Mouse (Mus musculus) hindbrain, embryonic 15.5 days (tissue): ENCODE data around the gene Pxmp4. TPM values are rescaled to one million over a fixed set of nuclear protein-coding genes. Genes with fewer than 3 reads are reported as not detected.

Experiments
- polyA plus RNA-seq: library from polyadenylated mRNA; unstranded; fragments of >200 nt; fragmentation: Nextera tagmentation; extraction: Ambion mirVana; gene quantifications from 2 replicates; pipeline ENCODE4 v1.2.1, GENCODE M21; 2015

The Pxmp4 gene
- polyA plus RNA-seq, 1 experiment from 2014 or later, result 18.6 TPM

Other genes with a start within 250 kb of the Pxmp4 start
- 12.8 and 13.2 TPM in 2 replicates for gene Cdk5rap1, start 230.7 kb downstream of the Pxmp4 start, polyA plus RNA-seq
- 13.0 and 13.7 TPM in 2 replicates for gene Snta1, start 195.6 kb downstream of the Pxmp4 start, polyA plus RNA-seq
- gene Cbfa2t2, start 167.2 kb downstream of the Pxmp4 start, polyA plus RNA-seq, result 48.0 and 50.8 TPM in 2 replicates
- 1.7 and 2.7 TPM in 2 replicates for gene 1700003F12Rik, start 56.6 kb downstream of the Pxmp4 start, polyA plus RNA-seq
- 0.52 and 0.76 TPM in 2 replicates for gene Actl10, start 51.9 kb downstream of the Pxmp4 start, polyA plus RNA-seq
- 20.3 and 21.4 TPM in 2 replicates for gene Necab3, start 44.8 kb downstream of the Pxmp4 start, polyA plus RNA-seq
- 8.4 and 8.6 TPM in 2 replicates for gene E2f1, start 33.8 kb downstream of the Pxmp4 start, polyA plus RNA-seq
- 2.0 and 2.7 TPM in 2 replicates for gene Zfp341, start 9.6 kb upstream of the Pxmp4 start, polyA plus RNA-seq
- 0.76 and 0.79 TPM in 2 replicates for gene 4930519P11Rik, start 9.7 kb upstream of the Pxmp4 start, polyA plus RNA-seq
- gene Chmp4b, start 48.0 kb upstream of the Pxmp4 start, polyA plus RNA-seq, result 26.4 and 32.0 TPM in 2 replicates
- not detected in 2 replicates for gene Gm14214, start 166.3 kb upstream of the Pxmp4 start, polyA plus RNA-seq
- gene Raly, start 187.4 kb upstream of the Pxmp4 start, polyA plus RNA-seq, result 26.9 and 29.4 TPM in 2 replicates
- 0.99 and 1.2 TPM in 2 replicates for gene a, start 187.7 kb upstream of the Pxmp4 start, polyA plus RNA-seq